Mouse (Mus musculus): ENCODE measurements around the gene Rpgr.

DNA sequence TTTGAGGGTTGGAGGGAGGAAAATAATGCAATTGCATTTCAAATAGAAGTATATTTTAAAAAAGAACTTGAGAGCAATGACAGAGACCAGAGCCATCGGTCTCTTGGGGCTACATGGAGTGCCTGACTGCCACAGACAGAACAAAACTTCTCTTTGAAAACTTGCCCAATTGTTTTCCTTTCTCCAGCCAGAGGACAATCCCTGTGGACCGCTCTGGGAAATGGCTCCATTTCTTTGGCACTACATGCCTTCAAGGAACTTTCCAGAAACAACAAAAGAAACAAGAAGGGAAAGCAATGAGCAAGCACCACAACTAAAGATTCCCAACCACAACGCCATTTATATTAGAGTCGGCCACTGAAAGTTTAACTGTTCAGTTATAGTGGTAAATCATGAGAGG is 154.5 kb downstream of the Rpgr start:
- TF ChIP-seq POLR2A (IDR thresholded peaks at IDR 0.05; ENCODE audit: insufficient read depth, low read depth, low read length) (no peak), CTCF (IDR thresholded peaks at IDR 0.05; ENCODE audit: insufficient read depth, low read depth, low read length) (no peak)
